Mouse (Mus musculus) Patski (cell line): ENCODE measurements at regions not wholly inside any gene's neighbourhood (a gene's known extent, or its start where the extent isn't known, plus 50 kb on each side); places are given as distances from the start of the nearest gene placed in this dataset.

ENCODE experiments used
- ATAC-seq: fragments of 100-300 bp; one replicate; pipeline ENCODE4 v1.8.0; 2021
- CTCF ChIA-PET: fragments of 350-600 bp; sonication (Branson Sonifier 250); formaldehyde crosslinking; loops from one replicate; lab custom pipeline; 2022; ENCODE audit warnings: inconsistent platforms; lab: Charles Lee
- POLR2A ChIA-PET: fragments of 350-600 bp; sonication (Branson Sonifier 250); formaldehyde crosslinking; loops from one replicate; lab custom pipeline; 2022; ENCODE audit warnings: antibody characterized with exemption, inconsistent platforms; lab: Charles Lee
- DNase-seq: peaks from one replicate; pipeline ENCODE4 v3.0.0-alpha.2; 2011; ENCODE audit warnings: low read depth, low spot score
- H3K27me3 ChIP-seq: fragments of 371-371 bp; one replicate; pipeline ENCODE4 v1.5.1; 2021
- CTCF ChIP-seq: fragments of 100-300 bp; IDR thresholded peaks from one replicate; pipeline ENCODE4 v1.5.1; 2021
- in situ Hi-C: fragments of 300-500 bp; cut with MboI; formaldehyde crosslinking; loops from 3 replicates; pipeline ENCODE4 v1.11.1; 2018; ENCODE audit warnings: low pct_unique_long_range_greater_than_20kb, mixed read lengths

- in situ Hi-C loops, result no loop called here
- no peak for ATAC-seq
- ChIA-PET CTCF (interaction anchor here (1.1 kb wide), 1 partner anchor 39 kb away, joined by 3 read pairs; no protein-coding TSS in a partner anchor), POLR2A (no interaction called here)
- TF ChIP-seq CTCF, result no peak
- H3K27me3 ChIP-seq, result no peaks in the 10 kb centered on the region
- DNase-seq, result no peak
Observed at GRCm38 (mm10) chr17:47162459-47162858, 152.1 kb upstream of the Ubr2 start.

GRCm38 (mm10) chr17:47156237-47156636, 145.9 kb upstream of the Ubr2 start:
- DNase-seq (no peak), ATAC-seq (no peak)
- CTCF ChIA-PET, result no interaction called here
- no peak for TF ChIP-seq CTCF
- POLR2A ChIA-PET, result no interaction called here
- in situ Hi-C loops, result no loop called here
- H3K27me3 ChIP-seq, result no peaks in the 10 kb centered on the region

GRCm38 (mm10) chr17:47151557-47152278, 141.4 kb upstream of the Ubr2 start:
- DNase-seq (no peak), ATAC-seq (no peak)
- POLR2A ChIA-PET, result interaction anchor here (0.6 to 1.1 kb wide), 2 partner anchors 9 to 64 kb away, joined by 3 to 6 read pairs; no protein-coding TSS in a partner anchor
- in situ Hi-C loops, result no loop called here
- CTCF ChIA-PET, result interaction anchor here (1.8 kb wide), 1 partner anchor 113 kb away, joined by 5 read pairs; no protein-coding TSS in a partner anchor
- no peaks in the 10 kb centered on the region for H3K27me3 ChIP-seq
- TF ChIP-seq CTCF, result no peak

- DNase-seq, result no peak
- POLR2A ChIA-PET, result interaction anchor here (0.6 kb wide), 2 partner anchors 31 to 64 kb away, joined by 3 read pairs; no protein-coding TSS in a partner anchor
- no peak for TF ChIP-seq CTCF
- CTCF ChIA-PET, result interaction anchor here (1.8 kb wide), 1 partner anchor 113 kb away, joined by 5 read pairs; no protein-coding TSS in a partner anchor
- no peaks in the 10 kb centered on the region for H3K27me3 ChIP-seq
- ATAC-seq, result no peak
- in situ Hi-C loops, result no loop called here
Observed at GRCm38 (mm10) chr17:47151193-47151556, 140.8 kb upstream of the Ubr2 start.

GRCm38 (mm10) chr17:47150636-47151035, 140.3 kb upstream of the Ubr2 start:
- no peak for DNase-seq
- H3K27me3 ChIP-seq, result no peaks in the 10 kb centered on the region
- no peak for ATAC-seq
- in situ Hi-C loops, result no loop called here
- no peak for TF ChIP-seq CTCF
- ChIA-PET POLR2A (interaction anchor here (0.6 kb wide), 2 partner anchors 30 to 63 kb away, joined by 3 read pairs; no protein-coding TSS in a partner anchor), CTCF (interaction anchor here (1.8 kb wide), 1 partner anchor 112 kb away, joined by 5 read pairs; no protein-coding TSS in a partner anchor)

- ATAC-seq (no peak), DNase-seq (no peak)
- H3K27me3 ChIP-seq, result no peaks in the 10 kb centered on the region
- no peak for TF ChIP-seq CTCF
- POLR2A ChIA-PET, result no interaction called here
- CTCF ChIA-PET, result no interaction called here
- in situ Hi-C loops, result loop anchor here (5.0 kb wide), 1 partner anchor 112 kb away; no protein-coding TSS in a partner anchor
Observed at GRCm38 (mm10) chr17:47149662-47150061, 139.3 kb upstream of the Ubr2 start.

- no peaks in the 10 kb centered on the region for H3K27me3 ChIP-seq
- TF ChIP-seq CTCF, result no peak
- CTCF ChIA-PET, result no interaction called here
- POLR2A ChIA-PET, result no interaction called here
- in situ Hi-C loops, result loop anchor here (5.0 kb wide), 1 partner anchor 112 kb away; no protein-coding TSS in a partner anchor
- DNase-seq (no peak), ATAC-seq (no peak)
Observed at GRCm38 (mm10) chr17:47149158-47149557, 138.8 kb upstream of the Ubr2 start.

- no peak for DNase-seq
- CTCF ChIA-PET, result interaction anchor here (1.2 to 1.5 kb wide), 4 partner anchors 11 to 161 kb away, joined by 3 to 4 read pairs (median 3); no protein-coding TSS in a partner anchor
- no peak for ATAC-seq
- in situ Hi-C loops, result loop anchor here (5.0 kb wide), 1 partner anchor 109 kb away; no protein-coding TSS in a partner anchor
- POLR2A ChIA-PET, result no interaction called here
- no peak for TF ChIP-seq CTCF
- H3K27me3 ChIP-seq, result no peaks in the 10 kb centered on the region
Observed at GRCm38 (mm10) chr17:47146640-47147039, 136.3 kb upstream of the Ubr2 start.

GRCm38 (mm10) chr17:47145590-47145989, 135.2 kb upstream of the Ubr2 start:
- no peak for DNase-seq
- ChIA-PET CTCF (interaction anchor here (1.2 to 1.6 kb wide), 5 partner anchors 12 to 162 kb away, joined by 3 to 5 read pairs (median 4); no protein-coding TSS in a partner anchor), POLR2A (no interaction called here)
- TF ChIP-seq CTCF, result no peak
- ATAC-seq, result no peak
- no peaks in the 10 kb centered on the region for H3K27me3 ChIP-seq
- in situ Hi-C loops, result loop anchor here (5.0 kb wide), 1 partner anchor 108 kb away; no protein-coding TSS in a partner anchor

- CTCF ChIA-PET, result interaction anchor here (1.3 to 1.6 kb wide), 2 partner anchors 57 to 106 kb away, joined by 4 to 5 read pairs; no protein-coding TSS in a partner anchor
- TF ChIP-seq CTCF, result no peak
Observed at GRCm38 (mm10) chr17:47144996-47145395, 134.6 kb upstream of the Ubr2 start.

GRCm38 (mm10) chr17:47144460-47144859, 134.1 kb upstream of the Ubr2 start:
- DNase-seq (no peak), ATAC-seq (no peak)
- TF ChIP-seq CTCF, result no peak
- CTCF ChIA-PET, result interaction anchor here (1.6 kb wide), 1 partner anchor 105 kb away, joined by 5 read pairs; no protein-coding TSS in a partner anchor
- in situ Hi-C loops, result no loop called here
- POLR2A ChIA-PET, result interaction anchor here (0.8 to 0.9 kb wide), 2 partner anchors 36 to 79 kb away, joined by 3 to 4 read pairs; no protein-coding TSS in a partner anchor
- no peaks in the 10 kb centered on the region for H3K27me3 ChIP-seq

More at GRCm38 (mm10) chr17:47144996-47145395, 134.6 kb upstream of the Ubr2 start:
- POLR2A ChIA-PET, result no interaction called here
- in situ Hi-C loops, result loop anchor here (5.0 kb wide), 1 partner anchor 108 kb away; no protein-coding TSS in a partner anchor
- DNase-seq (no peak), ATAC-seq (no peak)
- no peaks in the 10 kb centered on the region for H3K27me3 ChIP-seq
